Mouse (Mus musculus) kidney, adult 8-10 months (tissue): ENCODE measurements at regions not wholly inside any gene's neighbourhood (a gene's known extent, or its start where the extent isn't known, plus 50 kb on each side); places are given as distances from the start of the nearest gene placed in this dataset.

Experiments
- DNase-seq, 2 experiments: peaks; one replicate each; pipeline ENCODE4 v3.0.0; 2022

DNA sequence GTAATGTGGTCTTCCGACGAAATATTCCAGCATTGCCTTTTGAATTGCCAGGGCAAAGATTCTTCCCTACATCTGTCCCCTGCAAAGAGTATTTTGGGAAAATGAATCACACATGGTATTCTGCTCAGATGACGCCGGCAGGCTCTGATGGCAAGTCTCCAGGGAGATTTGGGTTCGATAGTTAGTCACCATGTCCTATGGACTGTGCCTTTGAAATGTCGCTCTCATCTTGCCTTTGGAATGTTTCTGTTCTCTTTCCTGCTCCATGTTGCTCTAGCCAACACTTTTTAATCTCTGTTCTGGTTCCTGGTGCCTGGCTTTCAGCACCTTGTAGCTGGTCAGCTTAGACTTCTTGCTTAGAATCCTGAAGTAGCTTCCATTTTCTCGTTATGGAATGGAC, 252.3 kb downstream of the Itga8 start:
- no peak for DNase-seq

DNA sequence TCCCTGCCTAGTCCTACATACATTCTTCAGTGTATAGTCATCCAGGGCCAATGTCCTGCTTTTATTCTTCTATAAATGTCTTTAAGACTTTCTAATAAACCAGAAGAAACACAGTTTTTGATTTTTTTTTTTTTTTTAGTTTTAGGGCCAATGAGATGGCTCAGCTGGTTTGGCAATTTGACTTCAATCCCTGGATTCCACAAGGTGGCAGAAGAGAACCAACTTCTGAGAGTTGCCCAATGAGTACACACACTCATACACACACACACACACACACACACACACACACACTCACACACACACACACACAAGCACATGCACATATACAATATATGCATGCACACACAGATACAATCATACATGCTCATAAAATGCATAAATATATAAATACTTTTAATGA, 251.8 kb downstream of the Itga8 start:
- DNase-seq: peak in 1 of 2 experiments; percentile 8

DNA sequence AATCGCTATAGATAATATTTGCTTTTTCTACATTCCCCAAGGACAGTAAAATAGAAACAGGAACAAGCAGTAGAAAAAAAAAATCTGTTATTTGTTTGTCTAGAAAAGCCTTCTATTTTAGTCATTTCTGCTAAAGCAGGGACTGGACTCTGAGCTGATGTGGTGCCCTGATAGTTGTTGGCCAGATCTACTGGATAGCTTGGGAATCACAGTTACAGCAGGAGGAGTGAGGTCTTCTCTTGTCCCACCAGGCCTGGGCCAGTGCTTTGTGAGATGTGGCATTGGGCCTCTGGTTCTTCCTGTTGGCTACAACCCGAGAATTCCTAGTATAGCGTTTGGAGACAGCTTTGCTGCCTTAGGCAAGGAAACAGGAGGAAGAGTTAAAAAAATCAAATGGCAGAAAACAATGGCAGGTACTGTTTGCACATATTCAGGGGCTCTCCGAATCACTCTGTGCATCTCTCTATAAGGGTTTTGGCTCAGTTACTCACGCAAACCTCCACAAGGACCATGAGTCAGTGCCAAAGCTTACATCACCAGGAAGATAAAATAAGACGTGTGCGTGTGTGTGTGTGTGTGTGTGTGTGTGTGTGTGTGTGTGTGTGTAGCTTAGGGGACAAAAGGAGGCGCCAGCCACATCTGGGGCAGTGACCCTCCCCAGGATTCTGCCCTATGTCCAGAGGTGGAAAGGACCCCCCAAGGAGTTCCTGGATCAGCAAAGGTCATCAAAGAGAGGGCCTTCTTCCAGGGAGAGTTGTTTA, 248.1 kb downstream of the Itga8 start:
- DNase-seq: no peak

DNA sequence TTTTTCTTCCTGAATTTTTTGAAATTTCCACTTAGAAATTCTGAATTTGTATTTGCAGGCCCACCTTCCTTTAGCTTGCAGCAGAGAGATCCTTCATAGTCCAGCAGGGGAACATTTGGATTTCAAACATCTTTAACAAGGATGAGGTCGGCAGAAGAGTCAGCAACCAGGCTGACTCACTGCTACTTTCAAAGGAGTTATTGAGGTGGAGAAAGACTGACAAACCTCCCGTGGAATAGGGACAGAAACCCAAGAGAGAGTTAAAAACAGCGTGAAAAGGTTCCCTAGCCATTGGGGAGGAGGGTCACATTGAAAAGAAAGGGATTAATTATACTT, 247.6 kb downstream of the Itga8 start:
- no peak for DNase-seq
